Mouse (Mus musculus) natural killer cell, adult 2 months (primary cell): Measurements from ENCODE around the gene Hoxc13.

ENCODE experiments used
- DNase-seq, 2 experiments: peaks; one replicate each; pipeline ENCODE4 v3.0.0; 2022; ENCODE audit warnings: low spot score in 2 of 2

The Hoxc13 gene

DNA sequence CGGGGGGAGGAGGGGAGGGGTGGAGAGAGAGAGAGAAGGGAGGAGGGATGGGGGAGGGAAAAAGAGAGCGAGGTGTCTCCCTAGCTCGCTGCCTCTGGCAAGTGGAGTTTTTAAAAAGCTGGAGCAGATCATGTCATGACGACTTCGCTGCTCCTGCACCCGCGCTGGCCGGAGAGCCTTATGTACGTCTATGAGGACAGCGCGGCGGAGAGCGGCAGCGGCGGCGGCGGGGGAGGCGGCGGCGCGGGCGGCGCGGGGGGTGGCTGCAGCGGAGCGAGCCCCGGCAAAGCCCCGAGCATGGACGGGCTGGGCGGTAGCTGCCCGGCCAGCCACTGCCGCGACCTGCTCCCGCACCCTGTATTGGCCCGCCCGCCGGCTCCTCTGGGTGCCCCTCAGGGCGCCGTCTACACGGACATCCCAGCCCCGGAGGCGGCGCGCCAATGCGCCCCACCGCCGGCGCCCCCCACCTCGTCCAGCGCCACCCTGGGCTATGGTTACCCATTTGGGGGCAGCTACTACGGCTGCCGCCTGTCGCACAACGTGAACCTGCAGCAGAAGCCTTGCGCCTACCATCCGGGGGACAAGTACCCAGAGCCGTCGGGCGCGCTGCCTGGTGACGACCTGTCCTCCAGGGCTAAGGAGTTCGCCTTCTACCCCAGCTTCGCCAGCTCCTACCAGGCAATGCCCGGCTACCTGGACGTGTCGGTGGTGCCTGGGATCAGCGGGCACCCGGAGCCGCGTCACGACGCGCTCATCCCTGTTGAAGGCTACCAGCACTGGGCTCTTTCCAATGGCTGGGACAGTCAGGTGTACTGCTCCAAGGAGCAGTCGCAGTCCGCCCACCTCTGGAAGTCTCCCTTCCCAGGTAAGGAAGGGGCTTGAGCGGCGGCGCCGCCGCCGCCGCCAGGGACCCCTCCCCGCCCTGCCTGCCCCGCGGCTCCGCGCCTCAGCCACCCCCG lies at the start of gene Hoxc13:
TSS of gene Hoxc13 (plus strand) at position 51 of the 959 bp plus-strand sequence.
- DNase-seq: no peak

DNA sequence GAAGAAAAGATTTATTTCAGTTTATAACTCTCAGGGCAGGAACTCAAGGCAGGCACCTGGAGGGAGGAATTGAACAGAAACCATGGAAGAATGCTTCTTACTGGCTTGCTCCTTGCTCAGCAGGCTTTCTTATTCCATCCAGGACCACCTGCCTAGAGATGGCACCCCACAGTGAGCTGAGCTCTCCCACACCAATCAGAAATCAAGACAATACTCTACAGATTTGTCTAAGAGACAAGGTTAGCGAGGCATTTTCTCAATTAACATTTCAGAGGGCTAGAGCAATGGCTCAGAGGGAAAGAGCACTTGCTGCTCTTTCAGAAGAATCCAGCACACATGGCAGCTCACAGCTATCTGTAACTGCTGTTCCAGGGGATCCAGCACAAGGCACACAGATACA lies 35.1 kb upstream of the Hoxc13 start:
- no peak for DNase-seq

DNA sequence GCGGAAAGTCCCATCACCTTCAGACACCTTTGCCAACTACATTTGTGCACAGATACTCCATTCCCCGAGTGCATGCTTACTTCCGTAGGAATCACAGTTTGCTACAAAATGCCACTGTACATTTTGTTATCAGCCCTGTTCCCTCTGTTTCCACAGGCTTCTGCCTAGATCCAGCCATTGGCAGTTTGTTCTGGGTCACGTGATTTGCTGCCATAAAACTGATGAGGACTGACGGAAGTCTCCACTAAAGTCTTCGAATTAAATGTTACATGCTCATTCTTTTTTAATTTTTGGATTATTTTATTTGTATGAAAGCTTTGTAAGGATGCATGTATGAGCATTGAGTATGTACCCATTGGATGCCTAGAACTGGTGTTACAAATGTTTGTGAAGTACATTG lies 25.8 kb upstream of the Hoxc13 start:
- no peak for DNase-seq

DNA sequence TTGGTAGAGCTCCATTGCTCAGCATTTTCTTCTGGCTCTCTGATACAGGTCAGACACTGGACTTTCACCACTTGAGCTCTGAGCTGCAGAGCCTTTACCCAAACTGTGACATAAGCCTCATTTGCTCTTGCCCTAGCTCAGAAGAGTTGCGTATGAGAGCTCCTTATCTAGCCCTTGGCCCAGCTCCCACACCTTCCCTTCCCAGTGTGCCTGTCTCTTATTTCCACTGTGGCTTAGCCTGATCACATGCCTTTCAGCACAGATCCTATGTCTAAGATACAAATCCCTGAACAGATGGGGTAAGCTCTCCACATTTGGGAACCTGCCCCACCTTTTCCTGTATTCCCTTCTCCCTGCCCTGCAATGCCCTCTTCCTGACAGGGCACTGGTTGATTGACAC lies 16.0 kb upstream of the Hoxc13 start:
- DNase-seq: no peak

DNA sequence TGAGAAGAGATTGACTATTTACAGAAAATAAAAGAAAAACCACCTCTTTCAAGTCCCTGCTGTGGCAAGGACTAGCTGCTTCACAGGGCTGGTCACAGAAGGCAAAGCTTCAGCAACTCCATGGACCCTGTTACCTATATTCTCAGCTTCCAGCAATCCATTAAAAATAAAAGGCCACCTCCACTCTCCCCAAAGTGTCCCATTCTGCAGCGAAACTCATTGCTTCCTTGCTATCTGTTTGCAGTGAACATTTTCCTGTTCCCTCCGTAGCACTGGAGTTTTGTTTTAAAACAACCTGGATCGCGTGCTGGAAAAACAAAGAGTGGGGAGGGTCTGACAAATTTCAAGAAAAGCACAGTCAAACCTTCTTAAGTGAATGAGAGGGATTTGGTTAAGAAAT lies 11.4 kb upstream of the Hoxc13 start:
- DNase-seq: no peak

DNA sequence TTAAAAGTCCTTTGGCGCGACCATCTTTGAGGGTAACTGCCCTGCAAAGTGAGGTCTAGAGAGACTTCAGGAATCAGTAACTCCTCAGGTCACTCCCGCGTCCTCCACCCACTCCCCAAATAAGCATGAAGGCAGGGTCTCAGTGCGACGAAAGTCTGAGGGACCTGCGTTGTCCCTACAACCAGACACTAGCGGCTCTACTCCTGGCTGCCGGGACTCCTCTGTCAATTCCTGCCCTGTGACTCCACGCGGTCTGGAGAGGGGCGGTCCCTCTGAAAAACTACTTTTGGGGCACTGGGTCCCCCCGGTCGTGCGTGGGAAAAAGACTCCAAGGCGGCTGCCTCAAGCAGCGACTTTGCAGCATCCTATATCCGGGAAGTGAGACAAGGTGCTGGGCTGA lies 10.9 kb upstream of the Hoxc13 start:
- DNase-seq: no peak

DNA sequence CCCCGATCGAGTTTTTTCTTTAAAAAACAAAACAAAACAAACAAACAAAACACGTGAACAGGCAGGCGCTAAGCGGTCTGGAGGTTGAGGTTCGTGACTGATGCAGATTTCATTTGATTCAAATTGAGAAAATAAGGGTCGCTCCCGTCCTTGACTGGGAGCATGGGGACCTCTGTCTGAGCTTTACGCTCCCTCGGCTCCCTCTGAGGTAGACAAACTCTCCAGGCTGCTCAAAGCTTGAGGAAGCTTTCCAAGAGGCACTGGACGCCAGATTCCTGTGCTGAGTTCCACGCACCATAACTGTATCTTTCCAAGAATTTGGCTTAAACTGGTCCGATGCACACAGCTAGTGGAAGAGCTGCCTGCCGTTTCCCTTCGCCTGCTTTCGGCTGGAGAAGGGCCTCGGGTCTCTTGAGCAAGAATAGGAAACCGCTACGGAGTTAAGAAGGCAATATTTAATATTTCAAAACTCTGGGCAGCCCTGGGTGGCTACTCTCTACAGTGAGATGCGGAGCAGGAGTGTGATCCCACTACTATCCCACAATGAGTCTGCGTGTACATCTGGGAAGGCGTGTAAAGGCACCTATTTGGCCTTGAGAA lies 10.3 kb upstream of the Hoxc13 start:
- no peak for DNase-seq

DNA sequence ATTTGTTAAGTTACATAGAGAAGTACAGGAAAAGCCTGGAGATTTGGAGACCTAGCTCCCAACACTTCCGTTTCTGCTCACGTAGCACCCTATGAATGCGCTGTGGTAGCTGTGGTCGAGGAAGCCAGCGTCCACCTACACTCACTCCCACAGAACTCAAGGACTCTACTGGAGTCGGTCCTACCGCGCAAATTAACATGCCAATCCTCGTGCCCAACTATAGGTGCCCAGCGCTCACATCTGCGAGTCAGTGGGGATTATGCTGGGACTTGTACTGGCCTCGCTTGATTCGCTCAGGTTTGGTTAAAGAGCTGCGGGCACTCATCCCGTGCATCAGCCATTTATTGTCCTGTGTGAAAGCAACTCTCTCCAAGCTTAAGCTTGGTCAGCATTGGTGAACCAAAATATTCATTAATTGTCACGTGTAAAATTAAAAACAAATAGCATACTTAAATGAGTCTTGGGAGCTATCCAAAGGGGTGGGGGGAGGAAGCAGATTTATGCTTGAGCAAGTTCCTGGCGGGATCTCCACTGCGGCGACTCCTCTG lies 7.8 kb upstream of the Hoxc13 start:
- no peak for DNase-seq

DNA sequence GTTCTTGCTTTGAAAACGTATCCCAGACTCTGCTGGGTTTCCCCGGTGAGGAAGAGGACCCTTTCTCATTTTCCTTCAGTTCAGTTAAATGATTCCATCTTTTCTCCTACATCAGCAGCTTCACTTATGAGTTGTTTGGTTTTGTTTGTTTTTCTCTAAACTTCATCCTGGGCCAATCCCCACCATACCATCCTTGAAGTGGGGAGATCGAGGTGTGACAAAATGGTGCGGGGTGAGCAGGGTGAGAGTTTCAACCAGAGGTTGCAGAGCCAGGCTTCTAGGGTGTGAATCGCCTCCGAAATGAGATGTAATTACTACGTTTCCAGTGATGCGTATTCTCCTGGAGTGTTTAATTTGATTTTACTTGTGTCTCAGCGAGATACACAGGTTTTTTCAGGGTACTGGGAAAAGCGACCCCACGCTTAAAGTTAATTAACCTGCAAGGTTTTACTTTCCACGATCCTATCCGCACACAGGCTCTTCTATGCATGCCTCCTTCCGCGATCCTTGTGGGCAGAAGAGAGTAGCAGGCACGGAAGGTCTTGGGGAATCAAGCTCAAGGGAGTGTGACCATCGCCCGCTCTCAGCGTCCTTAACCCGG lies 2.8 kb upstream of the Hoxc13 start:
- no peak for DNase-seq

DNA sequence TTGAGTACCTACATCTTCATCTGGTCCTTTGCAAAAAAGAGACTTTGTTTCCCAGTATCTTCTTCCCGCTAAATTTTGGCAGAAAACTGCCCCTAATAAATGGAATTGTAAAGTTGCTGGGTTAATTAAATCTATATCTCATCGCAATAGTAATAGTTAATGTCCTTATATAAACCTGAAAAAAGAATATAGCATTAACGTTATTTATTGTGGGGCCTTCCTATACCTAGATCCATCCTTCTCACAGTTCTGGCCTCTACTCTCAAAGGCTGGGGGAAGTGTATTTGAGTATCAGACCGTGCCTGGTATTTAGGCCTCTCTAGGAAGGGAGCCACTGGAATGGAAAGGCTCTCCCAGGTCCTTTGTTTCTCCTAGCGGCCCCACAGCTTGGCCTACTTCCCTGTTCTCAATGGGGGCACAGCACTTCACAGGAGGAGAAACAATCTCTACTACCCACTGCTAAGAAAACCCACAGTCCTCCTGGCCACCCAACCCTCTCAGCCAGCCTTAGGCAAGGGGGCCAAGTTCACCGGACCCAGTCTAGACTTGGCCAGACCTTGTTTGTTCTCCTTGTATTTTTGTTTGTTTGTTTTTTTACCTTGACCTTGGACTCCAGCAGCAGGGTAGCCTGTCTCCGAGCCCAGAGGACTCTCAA lies 2.2 kb upstream of the Hoxc13 start:
- no peak for DNase-seq

DNA sequence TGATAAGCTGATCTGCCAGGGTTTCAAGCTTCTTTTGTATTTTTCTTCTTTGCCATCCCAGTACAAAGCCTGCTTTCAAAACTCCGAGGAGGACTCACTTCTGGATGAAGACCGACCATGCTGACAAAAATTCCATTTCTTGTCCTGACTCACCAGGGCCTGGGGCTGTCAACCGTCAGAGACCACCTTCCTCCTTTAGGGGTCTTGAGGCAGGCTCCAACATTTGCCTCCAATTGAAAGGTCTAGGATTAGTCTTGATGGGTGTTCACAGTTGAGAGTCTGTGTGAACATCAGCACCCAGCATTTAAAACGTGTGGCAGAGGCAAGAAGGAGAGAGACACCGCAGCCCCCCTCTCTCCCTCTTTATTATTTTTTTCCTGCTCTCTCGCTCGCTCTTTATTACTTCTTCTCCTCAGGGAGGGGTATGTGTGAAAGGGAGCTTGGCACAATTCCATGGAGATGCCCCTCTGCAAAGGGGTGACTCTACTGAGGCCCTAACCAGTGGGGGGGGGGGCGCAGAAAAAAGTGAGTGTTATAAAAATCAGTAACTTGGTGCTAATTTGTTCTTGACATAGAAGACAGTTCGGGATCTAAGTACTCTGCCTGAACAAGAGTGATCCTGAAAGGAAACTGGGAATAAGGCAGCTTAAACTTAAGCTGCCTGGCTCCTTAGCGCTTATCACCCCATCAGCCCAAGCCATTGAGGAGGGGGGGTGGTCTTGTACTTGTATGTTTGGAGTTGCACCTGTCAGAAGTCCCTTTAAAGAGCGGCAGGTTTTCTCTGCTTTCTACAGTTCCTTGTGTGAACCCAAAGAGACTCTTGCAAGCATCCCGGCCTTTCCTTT lies 1.3 kb upstream of the Hoxc13 start:
- DNase-seq: no peak

DNA sequence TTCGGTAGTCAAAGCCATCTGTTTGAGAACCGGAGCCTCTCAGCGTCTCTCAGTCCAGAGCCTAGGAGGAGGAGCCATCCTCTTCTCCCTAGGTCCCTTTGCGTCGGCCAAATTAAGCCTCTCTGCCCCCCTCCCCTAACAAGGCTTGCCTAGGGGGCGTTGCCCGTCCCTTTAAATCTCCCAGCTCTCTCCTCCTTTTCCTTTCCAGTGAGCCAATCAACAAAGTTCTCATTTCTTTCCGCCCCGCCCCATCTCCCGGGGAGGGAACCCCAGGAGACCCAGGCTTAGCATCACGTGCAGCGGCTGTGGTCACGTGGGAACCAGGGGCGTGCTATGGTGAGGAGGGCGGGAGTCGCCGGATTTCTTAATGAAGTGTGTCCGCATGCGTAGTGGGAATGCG lies 284 bp upstream of the Hoxc13 start:
- no peak for DNase-seq

DNA sequence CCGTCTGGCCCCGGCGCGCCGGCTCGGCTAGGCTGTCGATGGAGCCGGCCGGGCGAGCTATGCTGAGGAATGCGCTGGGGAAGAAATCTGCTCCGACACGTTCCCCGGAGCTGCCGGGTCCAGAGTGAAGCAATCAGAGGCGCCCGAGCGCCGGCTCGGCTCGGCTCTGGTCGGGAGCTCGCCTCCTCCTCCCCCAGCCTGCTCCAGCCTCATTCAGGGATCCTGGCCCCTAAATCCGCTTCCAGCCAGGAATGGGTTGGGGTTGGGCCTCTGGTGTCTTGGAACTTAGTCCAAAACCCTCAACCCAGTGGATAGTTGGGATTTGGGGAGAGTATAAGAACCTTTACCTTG lies 1.1 kb downstream of the Hoxc13 start:
- DNase-seq: no peak

DNA sequence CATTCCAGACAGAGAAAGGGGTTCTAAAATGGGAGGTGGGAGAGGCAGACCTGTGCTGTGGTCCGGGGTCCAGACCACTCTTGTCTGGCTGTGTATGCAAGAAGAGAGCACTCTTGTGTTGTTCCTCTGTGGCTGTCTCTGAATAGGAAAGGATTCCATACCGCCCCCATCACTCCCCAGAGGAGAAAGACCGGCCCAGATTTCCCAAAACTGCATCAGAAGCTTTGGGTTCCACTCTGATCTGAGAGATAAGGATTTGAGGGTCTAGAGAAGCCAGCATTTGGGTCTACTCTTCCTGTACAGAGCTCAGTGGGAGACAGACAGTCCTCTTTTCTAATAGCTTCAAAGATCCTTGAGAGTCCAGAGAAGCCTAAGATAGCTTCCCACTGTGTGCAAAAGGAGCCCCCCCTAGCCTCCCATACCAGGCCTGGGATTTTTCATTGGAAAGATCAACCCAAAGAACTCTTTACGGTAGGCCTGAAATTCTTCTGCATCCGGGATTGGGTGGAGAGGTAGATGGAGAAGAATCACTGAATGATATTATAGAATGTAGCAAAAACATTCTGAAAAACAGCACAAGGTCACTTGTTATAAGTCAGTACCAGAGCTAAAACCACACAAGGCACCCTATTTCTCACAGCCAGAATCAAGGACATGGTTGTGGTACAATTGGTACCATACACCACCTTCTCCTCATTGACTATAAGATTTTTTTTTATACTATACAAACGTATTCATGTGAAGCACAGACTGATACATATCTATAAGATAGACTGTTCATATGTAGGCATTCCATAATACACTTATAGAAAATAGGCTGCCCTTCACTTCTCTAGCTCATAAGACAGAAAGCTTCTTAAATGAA lies 2.0 kb downstream of the Hoxc13 start:
- DNase-seq: no peak

DNA sequence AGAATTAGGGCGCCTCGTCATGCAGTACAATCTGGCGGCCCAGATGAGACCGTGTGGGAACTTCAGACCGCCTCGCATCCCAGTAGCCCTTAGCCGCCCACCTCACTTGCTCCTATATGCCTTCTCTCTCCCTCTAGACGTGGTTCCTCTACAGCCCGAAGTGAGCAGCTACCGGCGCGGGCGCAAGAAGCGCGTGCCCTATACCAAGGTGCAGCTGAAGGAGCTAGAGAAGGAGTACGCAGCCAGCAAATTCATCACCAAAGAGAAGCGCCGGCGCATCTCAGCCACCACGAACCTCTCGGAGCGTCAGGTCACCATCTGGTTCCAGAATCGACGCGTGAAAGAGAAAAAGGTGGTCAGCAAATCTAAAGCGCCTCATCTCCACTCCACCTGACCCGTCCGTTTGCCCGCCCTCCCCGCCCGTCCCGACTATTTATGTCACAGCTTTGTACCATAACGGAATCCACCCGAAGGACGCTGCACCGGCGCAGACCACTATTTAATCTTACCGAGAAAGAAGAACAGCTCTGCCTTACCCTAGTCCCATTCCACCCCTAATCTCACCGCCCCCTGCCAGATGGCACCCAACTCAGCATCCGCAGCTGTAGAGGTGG lies 6.2 kb downstream of the Hoxc13 start:
- DNase-seq: no peak

DNA sequence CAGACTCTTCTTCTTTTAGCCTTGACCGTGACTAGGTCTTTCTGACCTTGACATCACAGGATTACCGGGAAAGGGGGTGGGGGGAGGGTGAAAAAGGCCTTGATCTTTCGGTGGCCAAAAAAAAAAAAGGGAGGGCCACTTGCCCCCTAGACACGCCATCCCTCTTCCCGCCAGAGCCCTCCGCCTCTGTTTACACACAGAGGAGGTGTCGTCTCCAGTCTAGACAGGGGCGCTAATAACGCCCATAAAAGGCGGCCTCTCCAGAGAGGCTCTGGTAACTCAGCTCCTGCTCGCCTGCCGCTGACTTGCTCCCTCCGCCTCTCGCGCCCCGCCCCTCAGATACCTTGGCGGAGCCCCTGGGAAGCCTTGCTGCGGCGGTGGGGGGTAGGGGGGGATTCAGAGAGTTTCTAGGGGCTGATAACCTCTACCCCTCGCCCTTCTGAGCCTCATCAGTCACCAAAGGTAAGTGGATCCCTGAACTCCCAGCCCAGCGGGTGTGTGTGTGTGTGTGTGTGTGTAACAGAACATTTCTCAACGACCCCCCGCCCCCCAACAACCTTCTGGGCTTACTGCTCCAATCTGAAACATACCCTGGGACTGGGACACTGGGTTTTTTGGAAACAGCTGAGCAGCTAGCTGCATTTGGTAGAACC lies 10.9 kb downstream of the Hoxc13 start:
- no peak for DNase-seq

DNA sequence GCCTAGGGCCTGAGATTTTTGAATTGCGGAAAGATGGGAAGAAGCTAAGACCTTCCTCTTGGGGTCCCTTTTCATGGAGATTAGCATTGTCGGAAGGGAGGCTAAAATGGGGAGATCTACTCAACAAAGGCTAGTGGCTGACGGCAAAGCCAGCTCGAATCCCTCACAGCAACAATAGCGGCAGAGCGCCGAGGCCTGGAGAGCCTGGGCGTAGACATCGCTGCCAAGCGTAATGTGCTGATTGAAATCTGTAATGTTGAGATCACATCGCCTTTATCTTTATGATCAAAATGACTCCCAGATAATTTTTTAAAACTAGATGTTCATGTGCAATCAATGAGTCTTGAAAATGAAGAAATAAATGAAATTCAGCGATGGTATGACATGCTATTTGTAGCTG lies 13.5 kb downstream of the Hoxc13 start:
- no peak for DNase-seq

DNA sequence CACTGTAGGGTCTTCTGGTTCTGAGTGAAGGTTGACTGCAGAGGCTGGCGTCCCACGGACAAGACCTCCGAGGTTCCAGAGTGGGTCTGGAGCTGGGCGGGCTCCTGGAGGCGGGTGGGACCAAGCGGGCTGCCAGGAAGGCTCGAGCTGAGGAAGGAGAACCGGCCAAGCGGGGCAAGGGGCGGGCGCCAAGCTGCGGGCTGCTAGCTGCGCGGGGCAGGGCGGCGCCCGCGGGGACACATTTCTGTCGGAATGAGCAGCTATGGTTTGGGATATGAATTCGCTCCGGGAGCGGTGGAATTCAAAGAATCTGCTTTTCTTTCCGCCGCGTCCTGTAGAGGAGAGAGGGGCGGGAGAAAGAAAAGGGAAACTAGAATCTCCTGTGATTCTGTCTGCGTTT lies 14.0 kb downstream of the Hoxc13 start:
- no peak for DNase-seq

DNA sequence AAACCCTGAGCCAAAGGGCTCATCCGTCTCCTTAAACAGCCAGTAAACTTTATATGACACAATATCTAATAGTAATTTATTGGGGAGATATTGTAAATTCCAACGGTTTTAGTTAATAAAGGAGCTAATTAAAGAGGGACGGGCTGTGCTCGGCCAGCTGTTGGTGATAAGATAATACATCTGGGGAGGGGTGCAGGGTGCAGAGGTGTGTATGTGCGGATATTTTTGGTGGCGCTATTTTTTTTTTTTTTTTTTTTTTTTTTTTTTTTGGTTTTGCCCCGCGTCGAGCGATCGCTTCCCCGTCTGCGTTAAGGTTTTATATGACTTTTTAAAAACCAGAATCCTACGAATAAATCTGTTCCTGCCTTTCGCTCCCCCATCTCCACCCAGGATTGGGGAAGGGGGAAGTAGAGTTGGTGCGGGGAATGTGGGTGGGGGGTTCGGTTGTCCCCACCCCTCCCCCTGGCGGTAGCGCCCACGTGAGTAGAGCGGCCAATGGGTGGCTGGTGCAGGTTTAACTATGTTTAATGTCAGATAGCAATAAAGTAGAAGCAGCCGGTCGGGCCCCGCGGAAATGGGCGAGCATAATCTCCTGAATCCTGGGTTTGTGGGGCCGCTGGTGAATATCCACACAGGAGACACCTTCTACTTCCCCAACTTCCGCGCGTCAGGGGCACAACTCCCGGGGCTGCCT lies 15.5 kb downstream of the Hoxc13 start, which contains the start of gene Hoxc12:
TSS of gene Hoxc12 (plus strand) at position 479 of the 694 bp plus-strand sequence.
- DNase-seq: no peak
